Mouse (Mus musculus): Measurements from ENCODE around the gene Stap2. TPM values are rescaled to one million over a fixed set of nuclear protein-coding genes. Genes with fewer than 3 reads are reported as not detected.

Gene Stap2
- polyA plus RNA-seq, 1 experiment from 2014 or later: 7.3 TPM

- Histone ChIP-seq H3K4me2 (no peak overlapping the region), H3K4me1 (peaks cover 34% of the 10 kb centered on the region), H3K27me3 (replicated peaks) (peaks cover 8% of the 10 kb centered on the region; the same call in 1 of the 2 replicates), H3K9ac (replicated peaks) (no peak overlapping the region), H3K27ac (replicated peaks) (no peak overlapping the region), H3K4me3 (replicated peaks) (no peak overlapping the region), H3K9me3 (replicated peaks) (no peaks in the 10 kb centered on the region), H3K36me3 (no peaks in the 10 kb centered on the region)
- 30% methylated on average over 16 of the region's 16 CpGs for WGBS
- no peak for ATAC-seq (ENCODE audit: low FRiP score)
Observed at GRCm38 (mm10) chr17:55954229-55954628, 51.2 kb downstream of the Stap2 start.

GRCm38 (mm10) chr17:55953751-55954150 lies 51.6 kb downstream of the Stap2 start:
- whole genome bisulfite sequencing: 80% methylated on average over 6 of the region's 6 CpGs

GRCm38 (mm10) chr17:55952447-55953027 lies 52.8 kb downstream of the Stap2 start, which contains the start of gene Ebi3:
Gene Ebi3, plus strand, starts transcription at chr17:55952640.
- no peaks in the 10 kb centered on the region for H3K36me3 ChIP-seq
- H3K27ac ChIP-seq (replicated peaks): no peak within 1 kb of the TSS
- peaks cover 8% of the 10 kb centered on the region; the same call in 1 of the 2 replicates for H3K27me3 ChIP-seq (replicated peaks)
- ATAC-seq (ENCODE audit: low FRiP score): no peak
- no peak within 1 kb of the TSS for H3K9ac ChIP-seq (replicated peaks)
- H3K4me2 ChIP-seq: no peak within 1 kb of the TSS
- H3K4me3 ChIP-seq (replicated peaks): no peak within 1 kb of the TSS
- H3K4me1 ChIP-seq: peaks cover 22% of the 10 kb centered on the region
- WGBS: 76% methylated on average over 6 of the region's 6 CpGs
- H3K9me3 ChIP-seq (replicated peaks): no peaks in the 10 kb centered on the region

More at GRCm38 (mm10) chr17:55953751-55954150, 51.6 kb downstream of the Stap2 start:
- ATAC-seq (ENCODE audit: low FRiP score): no peak
- no peak overlapping the region for H3K4me2 ChIP-seq
- H3K27me3 ChIP-seq (replicated peaks): peaks cover 8% of the 10 kb centered on the region; the same call in 1 of the 2 replicates
- H3K4me3 ChIP-seq (replicated peaks): no peak overlapping the region
- no peak overlapping the region for H3K27ac ChIP-seq (replicated peaks)
- no peaks in the 10 kb centered on the region for H3K9me3 ChIP-seq (replicated peaks)
- H3K4me1 ChIP-seq: peaks cover 34% of the 10 kb centered on the region
- H3K9ac ChIP-seq (replicated peaks): no peak overlapping the region
- H3K36me3 ChIP-seq: no peaks in the 10 kb centered on the region

- Histone ChIP-seq H3K27ac (replicated peaks) (no peak overlapping the region), H3K4me3 (replicated peaks) (no peak overlapping the region), H3K9ac (replicated peaks) (no peak overlapping the region), H3K9me3 (replicated peaks) (no peaks in the 10 kb centered on the region), H3K27me3 (replicated peaks) (peaks cover 8% of the 10 kb centered on the region; the same call in 1 of the 2 replicates), H3K4me2 (no peak overlapping the region), H3K36me3 (no peaks in the 10 kb centered on the region), H3K4me1 (peaks cover 17% of the 10 kb centered on the region)
- ATAC-seq (ENCODE audit: low FRiP score): no peak
Observed at GRCm38 (mm10) chr17:55952041-55952440, 53.3 kb downstream of the Stap2 start.

GRCm38 (mm10) chr17:55950601-55951000 lies 54.8 kb downstream of the Stap2 start:
- H3K9ac ChIP-seq (replicated peaks): no peak overlapping the region
- H3K4me1 ChIP-seq: peaks cover 8% of the 10 kb centered on the region
- no peak for ATAC-seq (ENCODE audit: low FRiP score)
- H3K4me3 ChIP-seq (replicated peaks): no peak overlapping the region
- WGBS: 89% methylated on average over 9 of the region's 9 CpGs
- no peaks in the 10 kb centered on the region for H3K36me3 ChIP-seq
- no peak overlapping the region for H3K4me2 ChIP-seq
- peaks cover 8% of the 10 kb centered on the region; the same call in 1 of the 2 replicates for H3K27me3 ChIP-seq (replicated peaks)
- no peak overlapping the region for H3K27ac ChIP-seq (replicated peaks)
- no peaks in the 10 kb centered on the region for H3K9me3 ChIP-seq (replicated peaks)

GRCm38 (mm10) chr17:55949400-55949799 lies 56.0 kb downstream of the Stap2 start, which contains the start of gene Zfp119b:
Gene Zfp119b, minus strand, starts transcription at chr17:55949500.
- no peak within 1 kb of the TSS for H3K4me3 ChIP-seq (replicated peaks)
- no peak within 1 kb of the TSS for H3K9ac ChIP-seq (replicated peaks)
- no peaks in the 10 kb centered on the region for H3K9me3 ChIP-seq (replicated peaks)
- peaks cover 4% of the 10 kb centered on the region; the same call in 1 of the 2 replicates for H3K27me3 ChIP-seq (replicated peaks)
- H3K4me1 ChIP-seq: peaks cover 7% of the 10 kb centered on the region
- H3K27ac ChIP-seq (replicated peaks): no peak within 1 kb of the TSS
- ATAC-seq (ENCODE audit: low FRiP score): no peak
- no peaks in the 10 kb centered on the region for H3K36me3 ChIP-seq
- WGBS: 93% methylated on average over 2 of the region's 2 CpGs
- no peak within 1 kb of the TSS for H3K4me2 ChIP-seq

GRCm38 (mm10) chr17:55948647-55949046 lies 56.7 kb downstream of the Stap2 start:
- ATAC-seq (ENCODE audit: low FRiP score): no peak
- H3K4me2 ChIP-seq: no peak overlapping the region
- no peaks in the 10 kb centered on the region for H3K9me3 ChIP-seq (replicated peaks)
- no peaks in the 10 kb centered on the region for H3K36me3 ChIP-seq
- H3K9ac ChIP-seq (replicated peaks): no peak overlapping the region
- H3K4me3 ChIP-seq (replicated peaks): no peak overlapping the region
- peaks cover 11% of the 10 kb centered on the region for H3K4me1 ChIP-seq
- 92% methylated on average over 4 of the region's 4 CpGs for WGBS
- no peaks in the 10 kb centered on the region for H3K27me3 ChIP-seq (replicated peaks)
- H3K27ac ChIP-seq (replicated peaks): no peak overlapping the region

Other genes with a start within 250 kb of the Stap2 start
- gene Zfp119a, start 126.7 kb downstream of the Stap2 start, polyA plus RNA-seq (2015; fragmentation: Nextera tagmentation; extraction: Ambion mirVana): 10.8 and 11.2 TPM in 2 replicates
- gene Zfp959, start 113.5 kb downstream of the Stap2 start, polyA plus RNA-seq (2015; fragmentation: Nextera tagmentation; extraction: Ambion mirVana): 14.7 and 14.8 TPM in 2 replicates
- gene Zfp119b, start 56.1 kb downstream of the Stap2 start, polyA plus RNA-seq (2015; fragmentation: Nextera tagmentation; extraction: Ambion mirVana): 9.2 and 9.3 TPM in 2 replicates
- gene Ebi3, start 52.9 kb downstream of the Stap2 start, polyA plus RNA-seq (2015; fragmentation: Nextera tagmentation; extraction: Ambion mirVana): 7.4 and 9.0 TPM in 2 replicates
- 19.5 and 23.5 TPM in 2 replicates for gene Yju2, start 46.5 kb downstream of the Stap2 start, polyA plus RNA-seq (2015; fragmentation: Nextera tagmentation; extraction: Ambion mirVana)
- 152 and 195 TPM in 2 replicates for gene Shd, start 35.1 kb downstream of the Stap2 start, polyA plus RNA-seq (2015; fragmentation: Nextera tagmentation; extraction: Ambion mirVana)
- gene Fsd1, start 19.1 kb downstream of the Stap2 start, polyA plus RNA-seq (2015; fragmentation: Nextera tagmentation; extraction: Ambion mirVana): 189 and 228 TPM in 2 replicates
- 121 and 130 TPM in 2 replicates for gene Mpnd, start 127 bp upstream of the Stap2 start, polyA plus RNA-seq (2015; fragmentation: Nextera tagmentation; extraction: Ambion mirVana)
- gene Sh3gl1, start 31.1 kb upstream of the Stap2 start, polyA plus RNA-seq (2015; fragmentation: Nextera tagmentation; extraction: Ambion mirVana): 105 and 114 TPM in 2 replicates
- 4.0 and 10.1 TPM in 2 replicates for gene Chaf1a, start 34.9 kb upstream of the Stap2 start, polyA plus RNA-seq (2015; fragmentation: Nextera tagmentation; extraction: Ambion mirVana)
- 65.3 and 79.4 TPM in 2 replicates for gene Ubxn6, start 69.4 kb upstream of the Stap2 start, polyA plus RNA-seq (2015; fragmentation: Nextera tagmentation; extraction: Ambion mirVana)
- 124 and 134 TPM in 2 replicates for gene Hdgfl2, start 74.0 kb upstream of the Stap2 start, polyA plus RNA-seq (2015; fragmentation: Nextera tagmentation; extraction: Ambion mirVana)
- 0.09 and 0.10 TPM in 2 replicates for gene Plin4, start 104.2 kb upstream of the Stap2 start, polyA plus RNA-seq (2015; fragmentation: Nextera tagmentation; extraction: Ambion mirVana)
- 2.4 and 2.7 TPM in 2 replicates for gene Plin5, start 112.0 kb upstream of the Stap2 start, polyA plus RNA-seq (2015; fragmentation: Nextera tagmentation; extraction: Ambion mirVana)
- gene Lrg1, start 116.4 kb upstream of the Stap2 start, polyA plus RNA-seq (2015; fragmentation: Nextera tagmentation; extraction: Ambion mirVana): 0.22 and 0.63 TPM in 2 replicates
- gene Sema6b, start 134.8 kb upstream of the Stap2 start, polyA plus RNA-seq (2015; fragmentation: Nextera tagmentation; extraction: Ambion mirVana): 12.3 and 16.2 TPM in 2 replicates
- 10.5 and 10.6 TPM in 2 replicates for gene Tnfaip8l1, start 156.9 kb upstream of the Stap2 start, polyA plus RNA-seq (2015; fragmentation: Nextera tagmentation; extraction: Ambion mirVana)
- gene Mydgf, start 178.3 kb upstream of the Stap2 start, polyA plus RNA-seq (2015; fragmentation: Nextera tagmentation; extraction: Ambion mirVana): 80.3 and 82.3 TPM in 2 replicates
- 22.4 and 27.2 TPM in 2 replicates for gene Dpp9, start 213.3 kb upstream of the Stap2 start, polyA plus RNA-seq (2015; fragmentation: Nextera tagmentation; extraction: Ambion mirVana)